Mouse (Mus musculus): ENCODE results near the gene Fam227b. TPM values are rescaled to one million over a fixed set of nuclear protein-coding genes. Genes with fewer than 3 reads are reported as not detected.
A peak's percentile ranks its signal among the peaks of the same experiment; 100 is the strongest.

Gene Fam227b
- not detected in 2 replicates for polyA plus RNA-seq (2015; fragmentation: Nextera tagmentation; extraction: Ambion mirVana)

DNA sequence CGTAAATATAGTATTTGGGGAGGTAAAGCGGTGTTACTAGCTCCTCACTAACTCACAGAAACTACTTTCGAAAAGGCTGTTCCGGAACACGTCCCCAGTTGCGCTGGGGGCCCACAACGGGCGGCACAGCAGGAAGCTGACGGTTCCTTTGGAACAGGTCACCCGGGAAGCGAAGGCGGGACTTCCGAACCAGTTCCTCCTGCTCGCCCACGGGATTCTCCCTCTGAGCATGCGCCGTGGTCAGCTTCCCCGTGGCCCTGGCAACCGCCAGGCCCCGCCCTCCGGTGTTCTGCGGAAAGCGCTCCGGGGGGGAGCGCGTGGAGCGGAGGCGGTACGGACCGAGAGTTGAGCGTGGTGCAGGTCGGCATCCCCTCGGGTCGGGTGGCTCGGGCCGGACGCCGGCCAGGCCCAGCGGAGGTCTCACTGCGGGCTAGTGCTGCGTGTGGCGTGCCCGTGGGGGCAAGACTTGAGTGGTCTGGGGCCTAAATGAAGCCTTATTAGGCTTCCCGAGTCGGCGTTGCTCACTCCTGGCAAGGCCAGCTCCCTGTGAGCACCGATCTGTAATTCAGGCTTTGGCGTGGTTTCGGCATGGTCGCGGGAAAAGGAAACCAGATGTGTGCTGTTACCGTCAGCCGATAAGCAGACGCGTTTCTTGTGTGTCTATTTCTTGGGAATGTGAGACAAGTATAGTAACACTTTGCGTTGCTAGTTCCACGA, at the start of gene Fam227b, which contains the start of gene Dtwd1:
Gene Fam227b (minus strand): TSS at position 150 of the 717 bp plus-strand sequence.
Gene Dtwd1 (plus strand): TSS at position 287 of the 717 bp plus-strand sequence.
- under 1% methylated on average over 57 of the region's 57 CpGs for WGBS

DNA sequence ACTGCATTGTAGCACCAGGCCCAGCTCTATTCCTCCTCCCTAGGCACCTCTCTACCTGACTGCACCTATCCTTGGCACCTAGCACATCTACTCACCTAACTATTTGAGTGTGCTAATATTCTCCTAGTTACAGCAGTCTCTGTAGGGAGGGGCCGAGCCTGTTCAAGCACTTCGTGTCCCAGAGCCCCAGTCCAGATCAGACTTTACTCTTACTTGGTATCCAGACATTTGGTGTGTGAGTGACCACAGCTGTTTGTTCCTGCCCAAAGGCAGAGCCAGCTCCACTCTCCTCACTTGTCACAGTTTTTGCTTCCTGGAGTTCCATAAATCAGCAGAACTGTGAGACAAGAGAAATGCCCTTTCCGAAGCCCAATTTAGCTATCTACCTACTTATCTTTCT, 47.2 kb upstream of the Fam227b start:
- Histone ChIP-seq H3K27me3 (ENCODE audit: insufficient read depth, low read length) (no peaks in the 10 kb centered on the region), H3K36me3 (ENCODE audit: insufficient read depth, low read length) (no peaks in the 10 kb centered on the region), H3K27ac (no peak overlapping the region), H3K4me1 (replicated peaks; ENCODE audit: insufficient read depth, low read length) (no peaks in the 10 kb centered on the region), H3K4me2 (ENCODE audit: low read length) (no peak overlapping the region), H3K9me3 (replicated peaks; ENCODE audit: low read length) (no peaks in the 10 kb centered on the region), H3K4me3 (replicated peaks; ENCODE audit: low read depth, low read length) (no peak overlapping the region), H3K9ac (ENCODE audit: low read depth, low read length) (no peak overlapping the region)
- no peak for ATAC-seq (replicated peaks; ENCODE audit: low FRiP score, low read depth)
- TF ChIP-seq CTCF (IDR thresholded peaks at IDR 0.05; ENCODE audit: low read depth), result no peak
- DNase-seq (ENCODE audit: low spot score), result no peak
- 35% methylated on average over 3 of the region's 3 CpGs for WGBS

More for the DNA sequence above, at the start of gene Fam227b, which contains the start of gene Dtwd1:
- DNase-seq (ENCODE audit: low spot score) (peak; percentile 99), ATAC-seq (replicated peaks; ENCODE audit: low FRiP score, low read depth) (peak; percentile 100)
- Histone ChIP-seq H3K27me3 (ENCODE audit: insufficient read depth, low read length) (no peaks in the 10 kb centered on the region), H3K4me2 (ENCODE audit: low read length) (peak within 1 kb of the TSS; percentile 59), H3K4me1 (replicated peaks; ENCODE audit: insufficient read depth, low read length) (no peaks in the 10 kb centered on the region), H3K36me3 (ENCODE audit: insufficient read depth, low read length) (no peaks in the 10 kb centered on the region), H3K4me3 (replicated peaks; ENCODE audit: low read depth, low read length) (peak within 1 kb of the TSS; percentile 76), H3K9ac (ENCODE audit: low read depth, low read length) (peak within 1 kb of the TSS; percentile 85), H3K9me3 (replicated peaks; ENCODE audit: low read length) (no peaks in the 10 kb centered on the region), H3K27ac (peak within 1 kb of the TSS; percentile 91)
- TF ChIP-seq CTCF (IDR thresholded peaks at IDR 0.05; ENCODE audit: low read depth), result no peak

DNA sequence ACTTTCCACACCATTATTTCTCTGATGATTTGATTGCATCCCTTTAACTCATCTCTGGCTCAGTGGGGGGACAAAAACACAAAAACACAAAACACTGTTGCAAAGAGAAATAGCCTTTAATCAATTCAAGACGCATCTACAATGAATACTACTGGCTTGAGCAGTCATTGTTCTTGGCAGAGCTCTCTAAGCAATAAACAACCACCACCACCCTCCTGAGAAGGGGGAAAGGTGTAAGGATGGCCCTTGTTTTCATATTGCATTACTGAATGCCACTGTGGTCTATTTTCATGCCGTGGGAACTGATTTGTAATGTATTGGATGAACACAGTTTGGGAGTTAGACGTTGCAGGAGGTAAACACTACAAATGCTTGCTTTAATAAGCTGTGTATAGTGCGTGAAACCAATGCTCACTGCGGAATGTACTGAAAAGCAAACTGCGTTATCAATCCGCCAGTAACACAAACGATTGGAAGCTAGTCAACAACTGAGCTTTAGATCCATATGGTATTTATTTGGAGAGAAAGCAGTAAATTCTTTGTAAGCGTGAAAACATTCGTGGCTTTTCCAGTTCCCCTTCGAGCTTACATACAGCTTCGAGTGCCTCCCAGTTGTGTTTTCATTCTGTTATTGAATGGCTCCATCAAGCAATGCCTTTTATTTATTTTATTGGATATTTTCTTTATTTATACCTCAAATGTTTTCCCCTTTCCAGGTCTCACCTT, 44.0 kb upstream of the Fam227b start:
- Histone ChIP-seq H3K36me3 (ENCODE audit: insufficient read depth, low read length) (no peaks in the 10 kb centered on the region), H3K27me3 (ENCODE audit: insufficient read depth, low read length) (no peaks in the 10 kb centered on the region), H3K27ac (no peak overlapping the region), H3K9ac (ENCODE audit: low read depth, low read length) (no peak overlapping the region), H3K4me2 (ENCODE audit: low read length) (no peak overlapping the region), H3K9me3 (replicated peaks; ENCODE audit: low read length) (no peaks in the 10 kb centered on the region), H3K4me3 (replicated peaks; ENCODE audit: low read depth, low read length) (no peak overlapping the region), H3K4me1 (replicated peaks; ENCODE audit: insufficient read depth, low read length) (no peaks in the 10 kb centered on the region)
- DNase-seq (ENCODE audit: low spot score) (no peak), ATAC-seq (replicated peaks; ENCODE audit: low FRiP score, low read depth) (no peak)
- TF ChIP-seq CTCF (IDR thresholded peaks at IDR 0.05; ENCODE audit: low read depth), result no peak
- 68% methylated on average over 12 of the region's 12 CpGs for WGBS

DNA sequence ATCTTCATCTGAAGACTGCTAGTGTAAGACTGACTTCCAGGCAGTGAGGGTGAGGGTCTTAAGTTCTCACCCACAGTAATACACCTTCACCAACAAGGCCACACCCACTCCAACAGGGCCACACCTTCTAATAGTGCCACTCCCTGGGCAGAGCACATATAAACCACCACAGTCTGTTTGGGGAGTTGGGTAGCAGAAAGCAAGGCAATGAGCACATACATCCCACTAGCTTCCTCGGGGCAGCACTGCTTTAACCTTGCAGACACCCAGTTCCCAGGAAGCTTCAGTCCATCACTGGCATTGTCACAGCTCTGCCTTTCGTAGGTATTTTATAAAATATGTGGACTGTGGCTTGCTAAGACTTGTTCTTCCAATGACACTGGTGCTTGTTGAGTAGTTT, 40.3 kb upstream of the Fam227b start:
- H3K4me2 ChIP-seq (ENCODE audit: low read length), result no peak overlapping the region
- no peaks in the 10 kb centered on the region for H3K27me3 ChIP-seq (ENCODE audit: insufficient read depth, low read length)
- DNase-seq (ENCODE audit: low spot score) (no peak), ATAC-seq (replicated peaks; ENCODE audit: low FRiP score, low read depth) (no peak)
- no peak for TF ChIP-seq CTCF (IDR thresholded peaks at IDR 0.05; ENCODE audit: low read depth)
- no peaks in the 10 kb centered on the region for H3K36me3 ChIP-seq (ENCODE audit: insufficient read depth, low read length)
- no peaks in the 10 kb centered on the region for H3K4me1 ChIP-seq (replicated peaks; ENCODE audit: insufficient read depth, low read length)
- no peaks in the 10 kb centered on the region for H3K9me3 ChIP-seq (replicated peaks; ENCODE audit: low read length)
- H3K4me3 ChIP-seq (replicated peaks; ENCODE audit: low read depth, low read length), result no peak overlapping the region
- H3K27ac ChIP-seq, result no peak overlapping the region
- WGBS, result 87% methylated on average over 2 of the region's 2 CpGs
- no peak overlapping the region for H3K9ac ChIP-seq (ENCODE audit: low read depth, low read length)

DNA sequence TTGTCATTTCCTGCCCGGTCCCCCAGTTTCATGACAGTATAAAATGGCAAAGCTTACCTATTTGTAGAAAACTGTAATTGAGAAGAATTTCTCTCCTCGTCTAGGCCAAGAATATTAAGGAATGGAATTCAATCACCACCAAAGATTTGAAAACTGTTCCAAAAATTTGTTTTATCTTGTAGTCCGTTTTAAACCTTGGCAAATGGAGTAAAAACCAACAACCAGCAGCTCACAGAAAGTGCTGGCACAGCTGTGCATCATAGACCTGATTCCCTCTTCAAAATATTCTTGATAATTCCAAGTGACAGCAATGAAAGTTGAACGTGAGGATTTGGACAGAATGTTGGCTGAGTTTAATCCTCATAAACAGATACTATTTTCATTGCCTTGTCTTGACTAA, 39.5 kb upstream of the Fam227b start:
- Histone ChIP-seq H3K27ac (no peak overlapping the region), H3K36me3 (ENCODE audit: insufficient read depth, low read length) (no peaks in the 10 kb centered on the region), H3K9me3 (replicated peaks; ENCODE audit: low read length) (no peaks in the 10 kb centered on the region), H3K4me1 (replicated peaks; ENCODE audit: insufficient read depth, low read length) (no peaks in the 10 kb centered on the region), H3K4me3 (replicated peaks; ENCODE audit: low read depth, low read length) (no peak overlapping the region), H3K27me3 (ENCODE audit: insufficient read depth, low read length) (no peaks in the 10 kb centered on the region), H3K9ac (ENCODE audit: low read depth, low read length) (no peak overlapping the region), H3K4me2 (ENCODE audit: low read length) (no peak overlapping the region)
- DNase-seq (ENCODE audit: low spot score) (no peak), ATAC-seq (replicated peaks; ENCODE audit: low FRiP score, low read depth) (no peak)
- no peak for TF ChIP-seq CTCF (IDR thresholded peaks at IDR 0.05; ENCODE audit: low read depth)
- 64% methylated on average over 4 of the region's 4 CpGs for WGBS

DNA sequence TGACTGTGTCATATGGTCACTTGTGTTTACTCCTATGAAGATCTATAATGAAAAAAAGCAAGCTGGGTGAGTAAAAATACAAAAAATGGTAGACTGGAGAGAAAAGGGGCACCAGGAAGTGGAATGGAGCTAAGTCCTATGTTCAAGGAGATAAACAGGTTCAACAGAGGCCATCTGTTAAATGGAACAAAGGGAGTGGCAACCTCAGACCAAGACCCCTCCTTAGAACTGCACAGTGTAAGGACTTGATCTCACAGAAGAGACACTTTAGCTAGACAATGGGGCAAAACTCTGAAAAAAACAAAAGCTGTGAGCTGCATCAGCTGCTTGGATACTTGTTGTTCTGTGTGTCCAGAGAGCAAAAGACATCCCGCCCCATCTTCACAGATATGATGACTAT, 19.6 kb upstream of the Fam227b start:
- H3K36me3 ChIP-seq (ENCODE audit: insufficient read depth, low read length), result no peaks in the 10 kb centered on the region
- H3K27me3 ChIP-seq (ENCODE audit: insufficient read depth, low read length), result no peaks in the 10 kb centered on the region
- no peaks in the 10 kb centered on the region for H3K9me3 ChIP-seq (replicated peaks; ENCODE audit: low read length)
- WGBS, result 97% methylated on average over 1 of the region's 1 CpGs
- ATAC-seq (replicated peaks; ENCODE audit: low FRiP score, low read depth) (no peak), DNase-seq (ENCODE audit: low spot score) (no peak)
- H3K4me3 ChIP-seq (replicated peaks; ENCODE audit: low read depth, low read length), result no peak overlapping the region
- H3K4me2 ChIP-seq (ENCODE audit: low read length), result no peak overlapping the region
- no peak for TF ChIP-seq CTCF (IDR thresholded peaks at IDR 0.05; ENCODE audit: low read depth)
- H3K27ac ChIP-seq, result no peak overlapping the region
- H3K9ac ChIP-seq (ENCODE audit: low read depth, low read length), result no peak overlapping the region
- no peaks in the 10 kb centered on the region for H3K4me1 ChIP-seq (replicated peaks; ENCODE audit: insufficient read depth, low read length)
